Mouse (Mus musculus) limb, embryonic 10.5 days (tissue): ENCODE measurements around the gene Ptpn11. TPM values are rescaled to one million over a fixed set of nuclear protein-coding genes. Genes with fewer than 3 reads are reported as not detected.
"Not testable (repeated sequence)": the region's sequence is repeated elsewhere in the genome, so short reads cannot be mapped to it uniquely, and the experiment has no call there.

Experiments
- DNase-seq: peaks from one replicate; pipeline ENCODE4 v3.0.0-alpha.2; 2017; ENCODE audit warnings: low spot score
- H3K27ac ChIP-seq: fragments of 300-500 bp; sonication (generic); 2 replicates; pipeline ENCODE4 v1.5.1; 2016; ENCODE audit warnings: mild to moderate bottlenecking
- H3K27me3 ChIP-seq: fragments of 300-500 bp; sonication (generic); 2 replicates; pipeline ENCODE4 v1.6.1; 2016; ENCODE audit warnings: low read depth, mild to moderate bottlenecking; ENCODE audit not compliant: poor library complexity, severe bottlenecking
- H3K36me3 ChIP-seq: fragments of 300-500 bp; sonication (generic); 2 replicates; pipeline ENCODE4 v1.6.1; 2016; ENCODE audit warnings: mild to moderate bottlenecking, moderate library complexity
- H3K4me1 ChIP-seq: fragments of 300-500 bp; sonication (generic); 2 replicates; pipeline ENCODE4 v1.6.1; 2016
- H3K4me3 ChIP-seq: fragments of 300-500 bp; sonication (generic); 2 replicates; pipeline ENCODE4 v1.5.1; 2016; ENCODE audit warnings: mild to moderate bottlenecking, moderate library complexity
- H3K9me3 ChIP-seq: fragments of 300-500 bp; sonication (generic); replicated peaks from 2 replicates; pipeline ENCODE4 v1.6.1; 2016; ENCODE audit warnings: mild to moderate bottlenecking
- WGBS: fragments of 180-500 bp; shearing (Covaris S2); methylation state at CpG from one replicate; pipeline ENCODE4 v1.1.7; 2016; 5-methylcytosine and 5-hydroxymethylcytosine counted together
- polyA plus RNA-seq: library from polyadenylated mRNA; unstranded; fragments of >200 nt; fragmentation: Nextera tagmentation; extraction: Ambion mirVana; gene quantifications from 2 replicates; pipeline ENCODE4 v1.2.1, GENCODE M21; 2016

Gene Ptpn11
- polyA plus RNA-seq, 1 experiment from 2014 or later, result 24.9 TPM

GRCm38 (mm10) chr5:121209755-121210600, 18.8 kb upstream of the Ptpn11 start:
- Histone ChIP-seq H3K9me3 (no peaks in the 10 kb centered on the region), H3K36me3 (peaks cover 83% of the 10 kb centered on the region), H3K27ac (no peak overlapping the region), H3K4me1 (peaks cover 23% of the 10 kb centered on the region), H3K27me3 (no peaks in the 10 kb centered on the region), H3K4me3 (no peak overlapping the region)
- 94% methylated on average over 9 of the region's 9 CpGs for WGBS
- DNase-seq, result no peak

DNA sequence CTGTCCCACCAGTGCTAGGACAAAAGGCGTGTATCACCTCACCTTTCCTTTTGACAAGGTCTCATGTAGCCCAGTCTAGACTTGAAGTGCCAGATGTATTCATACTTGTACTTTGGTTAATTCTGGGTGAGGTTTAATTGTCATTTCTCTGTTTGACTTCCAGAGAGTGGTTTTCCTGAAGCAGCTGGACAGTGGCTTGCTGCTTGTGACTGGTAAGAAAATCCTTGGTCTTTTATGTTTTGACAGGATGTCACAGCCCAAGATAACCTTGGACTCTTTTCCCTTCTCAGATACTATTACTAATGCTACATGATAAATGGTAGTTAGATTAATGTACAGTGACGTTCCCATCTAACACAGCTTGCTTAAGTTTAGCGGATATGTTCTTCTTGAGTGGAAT, 15.8 kb upstream of the Ptpn11 start:
- Histone ChIP-seq H3K4me1 (peaks cover 23% of the 10 kb centered on the region), H3K27me3 (no peaks in the 10 kb centered on the region), H3K27ac (no peak overlapping the region), H3K4me3 (0 out of 2 replicates have a peak overlapping the region, but pooled peaks have one; percentile 94), H3K36me3 (peaks cover 69% of the 10 kb centered on the region), H3K9me3 (no peaks in the 10 kb centered on the region)
- 90% methylated on average over 3 of the region's 3 CpGs for WGBS
- no peak for DNase-seq

DNA sequence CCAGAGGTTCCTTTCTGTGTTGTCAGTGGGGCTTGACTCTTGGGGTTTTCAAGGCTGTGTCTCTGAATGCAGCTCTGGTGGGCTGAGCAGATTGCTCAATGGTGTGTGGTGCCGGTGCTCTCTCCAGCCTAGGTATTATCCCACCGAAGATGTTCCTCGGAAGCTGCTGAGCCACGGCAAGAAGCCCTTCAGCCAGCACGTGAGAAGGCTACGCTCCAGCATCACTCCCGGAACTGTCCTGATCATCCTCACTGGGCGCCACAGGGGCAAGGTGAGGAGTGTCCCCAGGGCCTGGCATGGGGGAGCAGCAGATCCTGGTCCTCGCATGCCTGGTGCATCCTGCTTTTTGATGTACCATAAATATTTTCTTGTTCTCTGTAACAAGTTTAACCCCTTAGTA, 15.3 kb upstream of the Ptpn11 start:
- 88% methylated on average over 9 of the region's 9 CpGs for WGBS
- H3K36me3 ChIP-seq, result peaks cover 64% of the 10 kb centered on the region

GRCm38 (mm10) chr5:121205537-121206130, 14.4 kb upstream of the Ptpn11 start:
- WGBS, result 79% methylated on average over 9 of the region's 10 CpGs
- Histone ChIP-seq H3K36me3 (peaks cover 55% of the 10 kb centered on the region), H3K4me1 (peaks cover 23% of the 10 kb centered on the region), H3K4me3 (peak overlapping the region; percentile 94)
- H3K27me3 ChIP-seq, DNase-seq, H3K9me3 ChIP-seq, H3K27ac ChIP-seq: not testable (repeated sequence)

More for the DNA sequence above, 15.3 kb upstream of the Ptpn11 start:
- no peak overlapping the region for H3K27ac ChIP-seq
- peaks cover 23% of the 10 kb centered on the region for H3K4me1 ChIP-seq
- H3K9me3 ChIP-seq, result no peaks in the 10 kb centered on the region
- DNase-seq, result no peak
- peak overlapping the region; percentile 94 for H3K4me3 ChIP-seq
- no peaks in the 10 kb centered on the region for H3K27me3 ChIP-seq

DNA sequence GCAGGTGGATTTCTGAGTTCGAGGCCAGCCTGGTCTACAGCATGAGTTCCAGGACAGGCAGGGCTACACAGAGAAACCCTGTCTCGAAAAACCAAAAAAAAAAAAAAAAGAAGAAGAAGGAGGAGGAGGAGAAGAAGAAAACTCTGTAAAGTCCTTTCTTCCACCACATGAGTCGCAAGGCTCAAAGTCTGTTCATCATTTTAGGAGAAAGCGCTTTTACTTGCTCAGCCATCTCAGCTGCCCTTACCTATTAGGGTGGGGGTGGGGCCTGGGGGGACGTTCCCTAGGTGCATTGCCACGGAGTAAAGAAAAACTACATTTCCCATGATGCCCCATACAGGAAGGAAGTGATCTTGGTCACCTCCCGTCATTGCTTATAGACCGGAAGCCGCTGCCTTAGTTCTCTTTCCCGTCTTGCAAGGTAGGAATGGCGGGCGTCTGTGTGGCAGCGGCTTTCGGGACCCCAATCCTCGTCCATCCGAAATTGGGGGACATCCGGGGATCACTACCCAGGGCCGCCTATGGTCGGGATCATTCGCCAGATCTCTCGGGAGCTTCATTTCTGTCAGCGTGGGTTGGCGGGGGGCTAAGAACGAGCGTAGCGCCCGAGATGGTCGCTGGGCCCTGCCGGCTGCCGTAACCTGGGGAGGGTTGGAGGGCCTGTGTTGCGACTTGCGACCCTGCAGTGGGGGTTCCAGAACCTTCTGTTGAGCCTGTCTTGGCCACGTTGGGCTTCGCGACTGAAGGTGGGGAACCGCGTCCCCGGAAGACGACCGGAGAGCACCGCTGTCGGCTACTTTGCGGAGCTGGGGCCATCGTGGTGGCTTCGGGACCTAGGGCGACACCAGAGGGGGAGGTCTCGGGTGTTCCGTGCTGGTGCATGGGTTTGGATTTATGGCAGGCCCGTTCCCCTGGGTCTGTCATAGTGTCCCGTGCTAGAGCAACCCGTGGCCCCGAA, 13.2 kb upstream of the Ptpn11 start, which contains the start of gene Rpl6:
Gene Rpl6, plus strand, starts transcription at position 350 of the 958 bp plus-strand sequence.
- H3K27me3 ChIP-seq, result no peaks in the 10 kb centered on the region
- peak within 1 kb of the TSS; percentile 94 for H3K4me3 ChIP-seq
- no peaks in the 10 kb centered on the region for H3K9me3 ChIP-seq
- H3K36me3 ChIP-seq, result peaks cover 43% of the 10 kb centered on the region
- WGBS, result 2% methylated on average over 52 of the region's 52 CpGs
- DNase-seq, result peak; percentile 84
- H3K27ac ChIP-seq, result peak within 1 kb of the TSS; percentile 96
- H3K4me1 ChIP-seq, result peaks cover 23% of the 10 kb centered on the region

DNA sequence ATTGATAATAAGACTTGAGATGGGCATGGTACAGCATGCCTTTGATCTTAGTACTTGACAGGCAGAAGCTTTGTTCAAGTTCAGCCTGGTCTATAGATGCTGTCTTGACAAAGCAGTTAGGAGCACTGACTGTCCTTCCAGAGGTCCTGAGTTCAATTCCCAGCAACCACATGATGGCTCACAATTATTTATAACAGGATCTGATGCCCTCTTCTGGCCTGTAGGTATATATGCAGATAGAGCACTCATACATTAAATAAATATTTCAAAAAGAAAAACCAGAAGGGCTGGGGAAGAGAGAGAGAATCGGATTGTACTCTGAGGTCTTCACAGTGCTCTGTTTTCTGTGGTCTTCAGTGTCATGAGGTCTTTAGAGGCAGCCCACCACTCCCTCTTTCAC, 11.3 kb upstream of the Ptpn11 start:
- H3K4me3 ChIP-seq, result no peak overlapping the region
- peaks cover 18% of the 10 kb centered on the region for H3K4me1 ChIP-seq
- 88% methylated on average over 1 of the region's 1 CpGs for WGBS
- no peak overlapping the region for H3K27ac ChIP-seq
- H3K36me3 ChIP-seq, result peaks cover 23% of the 10 kb centered on the region
- H3K9me3 ChIP-seq, result no peaks in the 10 kb centered on the region
- no peaks in the 10 kb centered on the region for H3K27me3 ChIP-seq
- no peak for DNase-seq

DNA sequence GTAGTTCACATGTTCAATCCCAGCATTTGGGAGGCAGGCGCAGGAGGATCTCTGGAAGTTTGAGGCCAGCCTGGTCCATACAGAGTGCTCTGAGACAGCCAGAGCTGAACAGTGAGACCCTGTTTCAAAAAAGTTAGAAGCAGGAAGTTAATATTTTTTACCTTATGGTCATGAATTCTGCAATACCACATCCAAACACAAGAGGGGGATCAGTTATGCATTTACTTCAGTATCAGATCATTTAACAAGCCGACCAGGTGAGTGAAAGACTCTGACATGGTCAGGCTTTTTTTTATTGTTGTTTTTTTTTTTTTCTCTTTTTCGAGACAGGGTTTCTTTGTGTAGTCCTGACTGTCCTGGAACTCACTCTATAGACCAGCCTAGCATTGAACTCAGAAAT, 10.5 kb upstream of the Ptpn11 start:
- H3K27ac ChIP-seq, result no peak overlapping the region
- H3K9me3 ChIP-seq, result no peaks in the 10 kb centered on the region
- no peaks in the 10 kb centered on the region for H3K27me3 ChIP-seq
- 49% methylated on average over 3 of the region's 3 CpGs for WGBS
- no peak overlapping the region for H3K4me3 ChIP-seq
- DNase-seq, result no peak
- peaks cover 13% of the 10 kb centered on the region for H3K4me1 ChIP-seq
- H3K36me3 ChIP-seq, result peaks cover 16% of the 10 kb centered on the region

- no peak for DNase-seq
- H3K27ac ChIP-seq, result no peak overlapping the region
- no peaks in the 10 kb centered on the region for H3K4me1 ChIP-seq
- H3K27me3 ChIP-seq, result no peaks in the 10 kb centered on the region
- H3K4me3 ChIP-seq, result no peak overlapping the region
- WGBS, result 88% methylated on average over 5 of the region's 5 CpGs
- no peaks in the 10 kb centered on the region for H3K9me3 ChIP-seq
- no peaks in the 10 kb centered on the region for H3K36me3 ChIP-seq
Observed at GRCm38 (mm10) chr5:121198376-121198775, 7.2 kb upstream of the Ptpn11 start.

DNA sequence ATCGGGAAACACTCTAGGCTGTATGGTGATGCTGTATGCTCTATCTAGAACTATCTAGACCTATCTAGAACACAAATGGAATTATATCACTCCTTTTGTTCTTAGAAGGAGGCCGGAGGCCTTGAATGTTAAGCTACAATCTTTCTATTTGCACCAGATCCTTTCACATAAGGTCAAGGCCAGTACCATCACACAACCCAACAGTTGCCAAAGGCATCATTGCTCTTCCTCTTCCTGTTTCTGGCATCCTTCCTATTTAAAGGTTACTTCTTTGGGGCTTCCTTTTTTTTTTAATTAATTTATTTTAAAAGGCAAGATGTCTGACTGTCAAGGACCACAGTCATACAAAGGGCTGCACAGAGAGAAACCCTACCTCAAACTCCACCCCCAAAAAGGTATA, 6.1 kb upstream of the Ptpn11 start:
- Histone ChIP-seq H3K4me1 (no peaks in the 10 kb centered on the region), H3K27me3 (no peaks in the 10 kb centered on the region), H3K4me3 (no peak overlapping the region), H3K9me3 (no peaks in the 10 kb centered on the region), H3K36me3 (no peaks in the 10 kb centered on the region), H3K27ac (no peak overlapping the region)
- 92% methylated on average over 2 of the region's 2 CpGs for WGBS
- DNase-seq, result no peak

- no peaks in the 10 kb centered on the region for H3K9me3 ChIP-seq
- H3K27me3 ChIP-seq, result no peaks in the 10 kb centered on the region
- no peak overlapping the region for H3K4me3 ChIP-seq
- no peaks in the 10 kb centered on the region for H3K36me3 ChIP-seq
- 52% methylated on average over 5 of the region's 5 CpGs for WGBS
- H3K4me1 ChIP-seq, result no peaks in the 10 kb centered on the region
- DNase-seq, result no peak
- no peak overlapping the region for H3K27ac ChIP-seq
Observed at GRCm38 (mm10) chr5:121196764-121197163, 5.6 kb upstream of the Ptpn11 start.

DNA sequence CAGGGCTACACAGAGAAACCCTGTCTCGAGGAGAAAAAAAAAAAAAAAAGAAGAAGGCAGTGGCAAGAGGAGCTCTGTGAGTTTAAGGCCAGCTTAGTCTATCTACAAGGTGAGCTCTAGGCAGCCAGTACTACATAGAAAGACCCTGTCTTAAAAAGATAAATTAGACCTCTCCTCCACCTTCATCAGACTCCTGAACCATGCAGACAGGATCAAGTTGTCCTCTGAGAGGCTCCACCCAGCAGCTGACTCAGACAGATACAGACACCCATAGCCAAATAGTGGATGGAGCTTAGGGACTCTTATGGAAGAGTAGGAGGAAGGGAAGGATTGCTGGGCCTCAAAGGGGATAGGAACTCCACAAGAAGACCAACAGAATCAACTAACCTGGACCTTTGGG, 3.0 kb upstream of the Ptpn11 start:
- no peaks in the 10 kb centered on the region for H3K9me3 ChIP-seq
- H3K4me3 ChIP-seq, result no peak overlapping the region
- WGBS, result 36% methylated on average over 1 of the region's 1 CpGs

GRCm38 (mm10) chr5:121191584-121191906, 348 bp upstream of the Ptpn11 start:
- H3K36me3 ChIP-seq, result peaks cover 11% of the 10 kb centered on the region; the same call in 1 of the 2 replicates
- no peak for DNase-seq
- H3K27ac ChIP-seq, result peak overlapping the region; percentile 94
- no peaks in the 10 kb centered on the region for H3K9me3 ChIP-seq
- H3K4me3 ChIP-seq, result peak overlapping the region; percentile 93
- peaks cover 22% of the 10 kb centered on the region for H3K4me1 ChIP-seq
- WGBS, result 9% methylated on average over 17 of the region's 17 CpGs
- H3K27me3 ChIP-seq, result no peaks in the 10 kb centered on the region

More for the DNA sequence above, 3.0 kb upstream of the Ptpn11 start:
- DNase-seq, result no peak
- H3K27ac ChIP-seq, result no peak overlapping the region
- H3K4me1 ChIP-seq, result peaks cover 7% of the 10 kb centered on the region
- no peaks in the 10 kb centered on the region for H3K27me3 ChIP-seq
- H3K36me3 ChIP-seq, result 0 out of 2 replicates have a peak, but pooled peaks cover 2% of the 10 kb centered on the region
